Mouse (Mus musculus) retina, adult 2 months (tissue): Measurements from ENCODE around the gene Ascc2.

Experiments
- DNase-seq: peaks from one replicate; pipeline ENCODE4 v3.0.0-alpha.2; 2012; ENCODE audit warnings: low read depth, low spot score

Ascc2 gene

DNA sequence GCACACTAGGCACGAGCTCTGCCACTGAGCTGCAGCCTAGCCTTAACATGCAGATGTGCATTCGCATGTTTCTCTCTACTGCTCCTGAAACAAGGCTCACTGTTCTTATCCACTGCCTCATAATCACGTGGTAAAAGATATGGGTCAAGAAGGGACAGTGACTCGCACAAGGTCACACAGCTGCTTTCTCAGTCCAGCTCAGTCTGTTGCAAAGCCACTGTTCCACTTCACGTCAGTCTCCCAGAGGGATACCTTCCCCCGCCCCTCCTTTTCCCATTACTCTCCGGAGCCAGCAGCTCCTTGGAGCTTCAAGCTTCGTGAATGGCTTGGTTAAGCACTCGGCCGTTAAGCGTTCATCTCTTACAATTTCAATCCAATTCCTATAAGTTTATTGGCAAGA, 82.8 kb downstream of the Ascc2 start:
- DNase-seq = no peak

DNA sequence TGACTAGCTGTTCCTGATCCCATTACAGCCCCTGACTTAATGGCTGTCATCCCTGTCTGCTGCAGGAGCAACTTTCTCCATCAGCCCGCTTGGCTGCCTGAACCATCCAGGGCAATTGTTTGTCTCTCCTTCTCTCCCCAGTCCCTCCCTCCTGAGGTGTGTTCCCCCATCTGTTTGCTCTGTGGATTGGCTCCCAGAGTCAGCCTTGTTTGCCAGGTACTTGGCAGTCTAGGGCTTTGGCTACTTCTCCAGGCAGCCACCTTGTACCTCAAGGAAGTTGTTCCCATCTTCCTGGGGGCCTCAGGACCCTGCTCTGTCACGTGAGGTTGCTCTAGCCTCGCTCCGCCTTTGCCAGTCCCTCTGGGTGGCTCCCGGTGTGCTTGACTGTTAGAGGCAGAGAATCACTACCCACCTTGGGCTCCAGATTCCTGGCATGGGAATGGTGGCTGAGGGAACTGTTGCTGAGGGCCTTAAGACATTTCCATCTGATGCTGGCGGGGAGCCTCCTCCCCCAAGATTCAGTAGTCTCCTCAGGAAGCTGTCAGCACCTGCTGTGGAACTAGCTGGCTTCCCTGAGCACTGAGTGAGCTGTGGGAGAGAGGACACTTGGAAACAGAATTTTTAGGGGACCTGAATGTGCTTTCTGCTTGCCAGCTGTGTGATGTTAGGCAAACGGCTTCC, 83.5 kb downstream of the Ascc2 start:
- DNase-seq = no peak

DNA sequence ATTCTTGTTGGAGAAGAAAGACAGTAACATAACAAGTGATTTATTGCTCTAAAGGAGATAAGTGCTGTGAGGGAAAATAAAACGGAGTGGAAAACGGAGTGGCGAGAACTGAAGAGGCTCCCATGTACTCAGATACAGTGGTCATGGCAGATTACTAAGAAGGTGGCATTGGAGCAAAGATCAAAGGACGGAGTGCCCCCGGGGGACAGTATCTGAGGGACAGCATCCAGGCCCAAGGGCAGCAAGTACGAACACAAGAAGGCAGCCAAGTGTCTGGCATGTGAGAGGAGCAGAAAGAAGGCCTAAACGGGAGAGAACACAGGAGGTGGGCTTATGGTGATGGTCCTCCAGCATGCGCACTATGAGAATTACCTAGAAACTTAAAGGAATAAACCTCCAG, 84.2 kb downstream of the Ascc2 start:
- no peak for DNase-seq

DNA sequence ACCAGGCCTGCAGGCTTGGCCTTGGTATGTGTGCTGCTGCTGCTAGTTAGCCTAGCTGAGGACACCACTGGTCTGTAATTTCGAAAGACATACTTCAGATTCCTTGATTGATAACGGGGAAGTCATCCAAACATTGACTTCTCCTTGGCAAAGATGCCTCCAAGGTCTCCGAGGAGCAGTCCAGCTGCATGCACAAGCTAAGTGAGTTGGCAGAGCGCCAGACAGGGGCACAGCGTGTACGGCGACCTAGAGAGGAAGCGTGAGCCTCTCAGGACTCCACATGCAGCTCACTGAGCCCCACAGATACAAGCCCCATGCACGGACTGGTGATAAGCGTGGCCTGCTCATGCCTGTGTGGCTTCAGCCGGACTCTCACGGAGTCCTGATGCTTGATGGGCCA, 92.1 kb downstream of the Ascc2 start:
- DNase-seq = no peak

DNA sequence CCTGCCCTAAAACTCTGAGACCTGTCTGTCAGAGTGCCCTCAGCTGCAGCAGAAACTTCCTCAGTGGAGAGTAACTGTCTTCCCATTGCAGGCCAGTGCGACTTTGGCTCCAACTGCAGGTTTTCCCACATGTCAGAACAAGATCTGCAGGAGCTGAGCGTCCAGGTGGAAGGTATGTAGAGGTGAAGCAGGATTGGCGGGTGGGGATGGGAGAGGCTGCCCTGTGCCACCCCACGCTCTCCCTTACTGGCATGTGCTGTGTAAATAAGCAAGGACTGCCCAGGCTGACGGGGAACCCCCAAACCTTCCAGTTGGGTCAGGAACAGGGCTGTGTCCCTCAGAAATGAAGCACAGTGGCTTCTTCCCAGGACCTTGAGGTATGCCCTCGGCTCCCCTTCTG, 92.5 kb downstream of the Ascc2 start:
- DNase-seq = no peak

DNA sequence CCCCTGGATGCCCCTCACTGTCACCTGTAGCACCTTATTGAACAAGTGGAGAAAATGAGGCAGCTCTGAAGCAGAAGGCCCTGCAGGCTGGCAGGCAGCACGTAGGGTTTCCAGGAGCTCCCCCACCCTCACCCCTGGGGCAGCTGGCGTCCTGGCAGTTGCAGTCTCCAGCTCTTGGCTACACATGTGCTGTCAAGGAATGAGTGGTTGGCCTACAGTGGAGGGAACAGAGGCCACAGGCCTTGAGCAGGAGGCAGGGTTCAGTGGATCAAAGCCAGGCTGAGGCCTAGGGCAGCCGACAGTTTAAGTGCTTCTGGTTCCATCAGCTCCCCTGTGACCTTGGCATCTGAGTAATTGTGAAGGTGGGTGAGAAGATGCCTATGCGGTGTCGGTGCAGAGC, 93.4 kb downstream of the Ascc2 start:
- DNase-seq = no peak

DNA sequence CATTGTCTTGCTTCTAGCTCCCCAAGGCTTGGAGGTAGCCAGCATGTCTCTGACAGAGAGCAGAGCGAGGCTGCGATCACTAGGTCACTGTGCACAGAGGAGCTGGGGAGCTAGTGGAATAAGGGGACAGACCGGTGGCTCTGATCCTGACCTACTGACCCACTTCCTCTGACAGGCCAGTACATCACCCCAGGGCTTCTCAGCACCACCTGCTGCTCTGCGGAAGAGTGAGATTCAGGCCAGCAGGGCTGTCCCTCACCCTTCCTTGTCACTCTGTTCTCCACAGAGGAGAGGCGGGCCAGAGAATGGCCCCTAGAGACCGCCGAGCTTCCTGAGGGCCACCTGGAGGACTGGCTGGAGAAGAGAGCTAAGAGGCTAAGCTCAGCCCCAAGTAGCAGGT, 94.2 kb downstream of the Ascc2 start:
- no peak for DNase-seq

DNA sequence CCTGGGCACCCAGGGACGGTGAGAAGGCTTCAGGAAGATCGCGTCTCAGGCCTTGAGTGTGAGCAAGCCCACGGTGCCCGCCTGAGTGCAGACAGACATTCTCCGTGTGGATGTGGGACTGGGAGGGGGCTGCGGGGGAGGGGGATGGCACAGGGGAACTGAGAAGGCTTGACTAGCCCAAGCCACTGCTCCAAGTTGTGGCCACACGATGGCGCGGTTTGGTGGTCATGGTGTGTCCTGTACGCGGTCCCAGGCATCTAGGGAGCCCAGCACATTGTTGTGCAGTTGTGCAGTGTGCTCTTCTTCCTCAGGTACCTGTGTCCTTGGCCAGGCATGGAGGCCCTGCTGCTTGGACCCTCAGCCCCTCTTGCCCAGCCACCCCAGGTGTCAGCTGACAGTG, 96.6 kb downstream of the Ascc2 start:
- DNase-seq = no peak
